Mouse (Mus musculus) retina, embryonic 14.5 days (tissue): ENCODE results near the gene Gm45844.
"Not testable (repeated sequence)": the region's sequence is repeated elsewhere in the genome, so short reads cannot be mapped to it uniquely, and the experiment has no call there.

Source experiments
- DNase-seq: peaks from one replicate; pipeline ENCODE4 v3.0.0-alpha.2; 2015; ENCODE audit warnings: low spot score

Gene Gm45844

DNA sequence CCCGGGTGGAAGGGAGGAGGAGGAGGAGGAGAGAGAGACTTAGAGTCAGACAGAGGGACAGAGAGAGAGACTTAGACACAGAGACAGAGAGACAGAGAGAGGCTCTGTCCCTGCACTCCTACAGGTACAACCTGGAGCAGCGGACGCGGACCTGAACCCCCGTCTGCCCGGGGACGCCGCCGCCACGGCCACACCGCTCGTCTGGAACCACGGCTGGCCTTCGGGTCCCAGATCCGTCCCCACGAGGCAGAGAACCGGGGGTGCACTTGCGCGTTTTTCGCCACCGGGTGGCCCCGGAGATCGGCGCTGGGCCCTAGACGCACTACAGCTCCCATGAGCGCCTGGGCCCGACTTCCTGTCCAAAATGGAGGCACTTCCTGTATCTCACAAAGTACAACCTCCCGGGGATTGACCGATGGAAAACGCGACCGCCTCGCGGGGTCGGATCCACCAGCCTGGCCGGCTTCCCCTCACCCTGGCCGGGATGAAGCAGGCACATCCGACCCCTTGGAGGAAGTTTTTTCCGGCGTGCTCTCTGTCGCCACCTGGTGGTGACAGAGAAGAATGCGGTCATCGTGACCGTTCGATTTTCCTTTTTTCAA lies at the start of gene Gm45844:
Gene Gm45844 (minus strand): TSS at position 324 of the 602 bp plus-strand sequence.
- peak; percentile 67 for DNase-seq

GRCm38 (mm10) chr7:7295595-7295994 lies 17.5 kb upstream of the Gm45844 start:
- DNase-seq = peak; percentile 77

- DNase-seq = no peak
Observed at GRCm38 (mm10) chr7:7281383-7281782, 3.3 kb upstream of the Gm45844 start.

- DNase-seq = peak; percentile 18
Observed at GRCm38 (mm10) chr7:7277556-7277955, 533 bp downstream of the Gm45844 start.

DNA sequence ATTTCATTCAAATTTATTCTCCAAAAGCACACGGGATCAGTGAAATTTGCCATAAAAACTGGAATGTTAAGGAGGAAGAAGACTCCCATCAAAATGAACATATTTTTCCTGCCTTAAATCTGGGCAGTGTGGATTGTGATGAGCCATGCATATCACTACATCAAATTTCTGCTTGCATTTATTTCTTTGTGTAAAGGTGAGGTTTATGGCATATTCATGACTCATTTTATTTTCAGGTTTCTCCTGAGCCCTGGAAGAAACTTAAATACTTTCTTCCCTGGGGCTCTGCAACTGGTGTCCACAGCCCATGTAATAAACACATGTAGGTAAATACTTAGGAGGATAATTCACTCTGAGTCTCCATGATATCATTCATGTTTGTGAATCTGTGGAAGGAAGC lies 30.9 kb downstream of the Gm45844 start, which contains the start of gene Vmn2r29:
Gene Vmn2r29 (minus strand): TSS at position 101 of the 400 bp plus-strand sequence.
- DNase-seq = not testable (repeated sequence)

DNA sequence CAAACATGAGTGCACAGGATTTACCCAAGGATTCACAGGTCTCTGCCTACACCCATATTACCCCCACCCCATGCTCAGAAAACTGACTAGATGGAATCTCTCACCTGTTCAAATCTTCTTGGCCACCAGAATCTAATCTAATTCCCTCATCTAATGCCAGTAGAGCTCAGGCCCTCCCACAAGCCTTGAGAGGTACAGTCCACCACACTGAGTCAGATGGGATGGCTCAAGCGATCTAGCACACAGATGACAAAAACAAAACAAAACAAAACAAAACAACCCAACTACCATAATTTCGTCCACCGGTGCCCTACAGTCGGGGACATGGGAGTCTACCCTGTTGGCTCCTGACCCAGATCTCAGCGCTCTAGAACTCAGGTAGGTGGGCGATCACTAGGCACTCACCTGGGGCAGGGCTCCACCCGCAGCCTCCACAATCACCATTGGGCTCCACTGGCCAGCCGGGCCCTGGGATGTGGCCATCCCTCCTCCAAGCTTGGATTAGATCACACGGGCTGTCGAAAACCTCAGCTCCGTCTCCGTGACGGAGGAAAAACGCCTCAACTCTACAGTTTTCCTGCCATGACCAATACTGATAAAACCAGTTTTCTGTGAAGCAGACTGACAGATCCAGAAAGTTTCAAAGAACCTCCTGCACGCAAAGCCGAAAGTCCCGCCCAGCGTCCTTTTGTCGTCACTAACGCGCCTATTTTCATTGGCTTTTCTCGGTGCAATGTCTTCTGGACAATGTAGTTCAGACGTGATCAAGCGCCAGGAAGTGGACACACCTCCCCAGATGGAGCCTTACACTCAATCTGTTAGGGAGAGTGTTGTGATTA lies 68.6 kb downstream of the Gm45844 start, which contains the start of gene Zfp772:
Gene Zfp772 (minus strand): TSS at position 686 of the 839 bp plus-strand sequence.
- DNase-seq = not testable (repeated sequence)

DNA sequence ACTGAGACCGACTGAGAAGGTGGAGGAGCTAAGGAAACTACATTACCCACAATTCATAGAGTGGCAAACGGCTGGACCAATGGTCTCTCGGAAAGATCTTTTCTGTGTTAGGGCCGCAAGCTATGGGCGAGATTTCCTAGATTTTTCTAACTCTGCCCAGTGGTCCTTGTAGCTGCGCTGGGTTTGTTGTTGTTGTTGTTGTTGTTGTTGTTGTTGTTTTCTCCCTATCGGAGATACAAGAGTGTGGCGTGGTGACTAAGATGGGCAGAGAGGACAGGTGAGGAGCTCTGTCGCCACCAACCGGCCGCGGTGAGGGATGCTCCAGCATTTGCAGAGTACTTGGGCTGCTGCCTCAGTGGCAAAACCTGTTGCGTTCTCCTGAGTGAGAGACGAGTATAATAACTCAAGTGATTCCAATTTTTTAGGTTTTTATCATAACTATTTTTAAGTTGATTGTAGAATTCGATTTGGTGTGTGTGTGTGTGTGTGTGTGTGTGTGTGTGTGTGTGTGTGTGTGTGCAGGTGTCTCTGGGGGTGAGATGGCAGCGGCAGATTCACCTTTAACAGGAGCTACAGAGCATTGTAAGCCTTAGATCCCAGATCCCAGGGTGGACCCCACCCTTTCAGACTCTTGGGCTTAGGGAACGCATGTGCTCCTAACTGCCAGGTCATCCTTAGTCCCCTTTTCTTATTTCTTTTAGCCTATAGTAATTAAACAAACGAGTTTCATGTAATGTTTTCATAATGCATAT lies 89.7 kb downstream of the Gm45844 start:
- DNase-seq = peak; percentile 76

DNA sequence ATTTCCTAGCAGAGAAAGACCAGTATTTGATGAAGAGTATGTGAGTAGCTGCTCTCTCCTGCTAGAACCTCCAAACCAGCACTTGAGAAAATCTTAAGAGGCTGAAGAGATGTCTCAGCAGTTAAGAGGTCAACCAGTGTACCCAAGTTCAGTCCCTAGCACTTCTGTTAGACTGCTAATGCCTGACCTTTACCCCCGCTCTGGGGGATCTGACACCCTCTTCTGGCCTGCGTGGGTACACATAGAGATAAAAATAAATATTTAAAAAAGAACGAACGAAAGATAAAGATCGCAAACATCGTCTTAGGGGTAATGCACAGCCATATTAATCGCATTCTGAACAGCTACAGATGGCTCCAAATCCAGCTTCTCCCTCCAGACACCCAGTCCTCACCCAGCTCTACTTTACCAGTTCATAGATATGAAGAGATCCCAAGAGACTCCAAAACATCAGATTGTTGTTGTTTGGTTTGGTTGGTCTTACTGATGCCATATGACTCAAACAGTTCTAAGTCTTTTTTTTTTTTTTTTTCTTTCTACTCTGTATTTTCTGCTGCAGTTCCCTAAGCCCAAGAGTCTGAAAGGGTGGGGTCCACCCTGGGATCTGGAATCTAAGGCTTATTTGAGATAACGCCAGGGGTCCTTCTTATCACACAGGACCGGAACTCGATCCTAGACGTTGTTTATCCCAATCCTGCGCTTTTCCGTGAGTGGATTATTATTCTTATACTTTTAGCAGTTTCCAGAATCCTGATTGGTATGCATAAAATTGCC lies 90.5 kb downstream of the Gm45844 start:
- peak; percentile 4 for DNase-seq

DNA sequence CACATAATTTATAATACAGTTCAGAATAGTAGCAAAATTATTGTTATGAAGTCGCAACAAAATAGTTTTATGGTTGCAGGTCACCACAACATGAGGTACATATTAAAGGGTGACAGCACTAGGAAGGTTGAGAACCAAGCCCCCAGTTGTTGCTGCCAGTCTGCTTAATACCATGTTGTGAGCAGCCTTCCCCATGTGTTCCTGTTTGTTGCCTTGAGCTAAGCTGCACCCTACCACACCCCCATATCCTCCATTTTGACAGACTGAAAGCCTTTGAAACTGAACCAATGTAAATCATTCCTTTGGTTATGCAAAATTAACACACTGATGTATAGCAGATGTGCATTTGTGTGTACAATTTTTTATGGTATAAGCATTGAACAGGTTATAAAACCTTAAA lies 92.2 kb downstream of the Gm45844 start:
- DNase-seq = no peak

DNA sequence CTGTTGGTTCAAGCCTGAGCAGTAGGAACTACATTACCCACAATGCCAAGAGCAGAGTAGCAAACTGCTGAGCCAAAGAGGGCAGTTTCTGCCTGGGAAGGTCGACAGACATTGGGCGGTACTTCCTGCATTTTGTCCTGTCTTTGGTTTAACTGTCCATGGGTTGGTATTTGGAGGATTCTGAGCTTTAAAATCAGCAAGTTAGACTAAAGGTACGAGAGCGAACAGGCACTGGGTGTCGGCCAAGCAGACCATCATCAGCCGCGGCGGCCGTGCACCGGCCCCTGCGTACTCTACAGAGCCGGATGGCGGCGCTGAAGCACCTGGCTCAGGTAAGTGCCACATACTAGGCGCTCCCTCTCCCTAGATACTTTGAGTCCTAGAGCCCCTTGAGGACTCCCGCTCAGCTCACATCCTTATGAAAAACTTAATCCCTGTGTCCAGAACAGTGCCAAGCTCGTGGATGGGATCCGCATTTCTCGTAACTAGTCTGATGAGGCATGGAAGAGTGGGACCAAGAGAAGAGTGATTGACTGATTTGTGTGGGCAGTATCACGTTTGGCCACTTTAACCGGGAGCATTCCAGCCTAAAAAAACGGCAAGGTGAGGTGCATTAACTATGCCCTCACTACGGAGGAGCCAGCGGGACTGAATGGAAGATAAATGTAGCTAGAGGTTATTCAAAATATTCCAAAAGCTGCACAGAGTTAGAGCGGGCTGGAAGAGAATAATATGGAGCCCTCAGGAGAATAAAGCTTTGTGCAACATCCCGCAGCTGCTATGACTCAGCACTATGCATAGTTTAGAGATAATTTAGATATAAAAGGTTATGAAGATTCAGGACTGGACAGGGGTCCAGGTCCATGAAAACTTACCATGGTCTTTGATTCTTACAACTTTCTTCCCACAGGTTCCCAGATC lies 106.6 kb downstream of the Gm45844 start, which contains the start of gene Zfp418:
Gene Zfp418 (plus strand): TSS at position 104 of the 921 bp plus-strand sequence.
- DNase-seq = peak; percentile 76
